Mouse (Mus musculus): ENCODE measurements around the gene Etl4.

DNA sequence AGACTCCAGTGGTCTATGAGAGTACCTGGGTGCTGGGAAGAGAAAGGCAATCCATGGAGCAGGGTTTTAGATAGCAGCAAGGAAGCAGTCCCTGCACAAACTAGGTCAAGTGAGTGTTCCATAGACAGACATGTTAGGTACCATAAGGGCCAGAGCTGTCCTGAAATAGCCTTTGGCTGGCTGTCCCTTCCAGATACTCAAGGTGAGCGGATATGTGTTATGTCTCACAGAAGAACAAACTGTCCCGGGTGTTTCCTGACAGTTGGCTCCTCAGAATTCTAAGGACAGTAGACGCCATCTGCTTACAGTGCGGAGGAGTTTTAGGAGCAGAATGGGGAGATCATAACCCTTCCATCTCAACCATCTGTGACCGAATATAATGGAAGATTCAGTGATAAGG lies 708.8 kb downstream of the Etl4 start:
- no peak for TF ChIP-seq CTCF (IDR thresholded peaks at IDR 0.05; ENCODE audit: insufficient read depth, low read length)
- no peak for TF ChIP-seq POLR2A (IDR thresholded peaks at IDR 0.05; ENCODE audit: borderline replicate concordance, extremely low read depth, low read depth, low read length)

Data from lung, adult 2 months (tissue).